Mouse (Mus musculus): Measurements from ENCODE around the gene Gm10401.
"Not testable (repeated sequence)": the region's sequence is repeated elsewhere in the genome, so short reads cannot be mapped to it uniquely, and the experiment has no call there.

Gm10401 gene

DNA sequence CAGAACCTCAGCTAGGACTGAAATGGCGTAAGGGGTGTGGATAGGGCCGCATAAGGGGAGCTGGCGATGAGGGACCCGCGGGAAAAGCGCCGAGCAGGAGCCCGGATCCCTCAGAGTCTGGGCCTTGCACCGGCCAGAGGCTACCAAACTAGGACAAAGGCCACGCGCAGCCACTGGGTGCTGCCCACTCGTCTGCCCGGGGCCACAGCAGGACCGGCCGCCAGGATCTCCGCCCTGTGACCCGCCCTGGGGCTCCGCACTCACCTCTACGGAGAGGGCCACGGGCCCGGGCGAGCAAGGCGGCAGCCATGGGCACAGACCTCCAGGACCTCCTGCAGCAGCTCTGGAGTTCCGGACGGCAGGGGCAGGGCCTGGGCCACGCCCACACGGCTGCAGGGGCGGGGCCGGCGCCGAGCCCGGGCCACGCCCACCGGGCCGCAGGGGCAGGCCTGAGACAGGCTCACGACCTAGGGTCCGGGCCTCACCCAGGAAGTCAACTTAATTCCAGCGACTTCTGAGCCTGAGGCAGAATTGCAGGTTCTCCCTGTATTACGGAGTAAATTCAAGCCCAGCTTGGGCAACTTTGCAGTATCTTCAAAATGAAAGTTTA is 21.0 kb upstream of the Gm10401 start, which contains the start of gene Acads:
Gene Acads, minus strand, starts transcription at position 386 of the 610 bp plus-strand sequence.
- DNase-seq (ENCODE audit: low read depth): peak; percentile 68

GRCm38 (mm10) chr5:115117467-115117866 is 19.4 kb upstream of the Gm10401 start:
- DNase-seq (ENCODE audit: low read depth): no peak

DNA sequence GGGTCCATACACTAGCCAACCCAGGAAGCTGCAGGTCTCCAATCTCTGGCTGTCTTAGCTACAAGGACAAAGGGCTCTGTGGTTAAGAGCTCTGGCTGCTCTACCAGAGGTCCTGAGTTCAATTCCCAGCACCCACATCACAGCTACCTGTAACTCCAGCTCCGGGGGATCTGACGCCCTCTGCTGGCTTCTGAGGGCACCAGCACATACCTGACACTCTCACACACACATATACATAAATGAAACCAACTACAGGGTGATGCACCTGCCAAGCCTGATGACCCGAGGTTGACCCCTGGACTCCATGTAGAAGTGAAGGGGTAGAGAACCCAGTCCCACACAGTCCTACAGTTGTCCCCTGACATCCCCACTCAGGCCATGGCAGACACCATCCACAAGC is 18.3 kb upstream of the Gm10401 start:
- no peak for DNase-seq (ENCODE audit: low read depth)

- no peak for DNase-seq (ENCODE audit: low read depth)
Measured at GRCm38 (mm10) chr5:115114501-115114900, 16.4 kb upstream of the Gm10401 start.

DNA sequence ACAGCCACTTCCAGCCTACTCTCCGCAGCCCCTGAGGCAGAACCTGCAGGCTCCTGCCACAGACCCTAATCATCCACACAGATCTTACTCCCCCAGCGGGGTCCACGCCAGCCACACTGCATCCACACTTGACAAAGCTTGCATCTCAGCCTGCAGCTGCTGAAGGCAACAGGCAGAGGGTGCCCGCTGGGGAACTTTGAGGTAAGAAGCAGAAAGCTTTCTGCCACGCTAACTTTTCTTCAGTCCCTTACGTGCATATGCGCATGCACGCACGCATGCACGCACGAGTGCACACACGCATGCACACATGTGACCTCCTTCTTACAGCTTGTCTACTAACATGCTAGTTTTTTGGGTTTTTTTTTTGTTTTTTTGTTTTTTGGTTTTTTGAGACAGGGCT is 15.1 kb upstream of the Gm10401 start:
- no peak for DNase-seq (ENCODE audit: low read depth)

DNA sequence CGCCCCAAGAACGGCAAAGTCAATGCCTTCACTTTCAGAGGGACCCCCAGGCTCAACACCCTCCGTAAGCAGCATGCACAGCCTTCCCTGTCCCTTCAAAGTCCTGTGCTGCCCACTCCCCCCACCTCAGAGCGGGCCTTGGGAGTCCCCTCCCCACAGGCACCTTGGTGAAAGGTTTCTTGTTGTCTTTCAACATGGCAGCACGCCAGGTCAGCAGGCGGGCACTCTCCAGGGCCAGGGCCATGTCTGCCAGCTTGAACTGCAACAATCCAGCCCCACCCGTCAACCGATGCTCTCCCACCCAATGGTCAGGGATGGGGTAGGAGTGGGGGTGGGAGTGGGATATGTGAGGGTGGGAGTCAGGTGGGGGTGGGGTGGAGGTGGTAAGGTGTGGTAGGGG is 13.1 kb upstream of the Gm10401 start:
- no peak for DNase-seq (ENCODE audit: low read depth)

DNA sequence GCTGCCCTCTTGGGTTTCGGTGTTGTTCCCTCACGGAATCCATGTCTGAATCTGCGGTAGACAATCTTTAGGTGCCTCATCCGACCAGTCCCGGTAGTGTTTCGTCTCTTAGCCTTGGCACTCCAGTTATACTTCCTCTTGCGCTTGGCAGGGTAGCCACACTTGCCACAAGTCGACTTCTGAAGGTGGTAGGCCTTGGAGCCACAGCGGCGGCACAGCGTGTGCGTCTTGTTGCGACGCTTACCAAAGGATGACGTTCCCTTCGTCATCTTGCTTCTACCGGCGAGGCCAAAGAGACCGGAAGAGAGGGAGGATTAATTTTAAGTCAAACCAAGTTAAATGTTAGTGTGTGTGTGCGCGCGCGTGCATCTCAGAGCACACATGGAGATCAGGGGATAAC is 5.2 kb upstream of the Gm10401 start:
- DNase-seq (ENCODE audit: low read depth): not testable (repeated sequence)

DNA sequence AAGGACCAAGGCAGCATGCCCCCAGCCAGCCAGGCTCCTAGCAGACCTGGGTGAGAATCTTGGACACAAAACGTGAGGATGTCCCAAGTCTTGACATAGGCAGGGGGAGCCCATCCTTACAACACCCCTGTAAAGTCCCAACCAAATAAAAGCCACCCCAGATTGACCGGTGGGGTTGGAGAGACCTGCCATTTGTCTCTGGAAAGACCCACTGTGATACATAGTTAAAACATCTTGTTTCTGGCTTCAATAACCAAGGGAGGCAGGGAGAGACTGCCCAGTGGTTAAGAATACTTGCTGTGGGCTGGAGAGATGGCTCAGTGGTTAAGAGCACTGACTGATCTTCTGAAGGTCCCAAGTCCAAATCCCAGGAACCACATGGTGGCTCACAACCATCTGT is 4.1 kb upstream of the Gm10401 start:
- no peak for DNase-seq (ENCODE audit: low read depth)

DNA sequence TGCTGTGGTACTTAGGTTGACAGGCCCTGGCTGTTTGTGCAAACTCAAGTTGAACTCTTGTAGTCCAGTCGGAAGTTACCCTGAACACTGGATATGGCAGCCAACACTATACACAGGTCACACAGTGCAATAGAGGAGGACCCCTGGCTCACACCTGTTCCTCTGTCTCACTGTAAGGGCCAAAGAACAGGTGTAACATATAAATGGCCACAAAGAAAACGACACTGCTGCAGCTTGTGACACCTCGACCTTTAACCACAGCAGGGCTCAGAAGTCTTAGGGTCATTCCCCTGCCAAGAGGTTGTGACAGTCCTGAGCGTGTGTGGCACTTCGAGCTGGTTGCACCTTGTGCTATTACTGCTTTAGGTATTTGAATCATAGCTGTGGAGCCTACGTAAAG is 2.4 kb upstream of the Gm10401 start:
- no peak for DNase-seq (ENCODE audit: low read depth)

DNA sequence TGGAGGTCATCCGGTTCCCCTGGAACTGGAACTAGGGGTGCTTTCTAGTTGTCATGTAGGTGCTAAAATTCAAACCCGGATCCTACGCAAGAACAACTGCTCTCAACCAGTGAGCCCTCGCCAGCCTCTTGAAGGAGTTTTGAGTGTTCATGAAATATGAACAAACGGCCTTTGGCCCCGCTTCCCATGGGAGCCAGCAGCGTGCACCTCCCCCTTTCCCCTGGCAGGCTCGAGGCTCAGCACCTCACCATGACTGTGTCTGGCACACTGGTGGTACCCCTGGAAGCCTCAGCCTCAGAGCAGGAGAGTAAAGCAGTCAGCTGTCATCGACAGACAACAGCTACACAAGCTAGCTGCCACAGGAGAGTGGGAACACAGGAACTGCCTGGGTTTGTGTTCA is 1.9 kb upstream of the Gm10401 start:
- no peak for DNase-seq (ENCODE audit: low read depth)

GRCm38 (mm10) chr5:115099530-115099929 is 1.4 kb upstream of the Gm10401 start:
- DNase-seq (ENCODE audit: low read depth): no peak

DNA sequence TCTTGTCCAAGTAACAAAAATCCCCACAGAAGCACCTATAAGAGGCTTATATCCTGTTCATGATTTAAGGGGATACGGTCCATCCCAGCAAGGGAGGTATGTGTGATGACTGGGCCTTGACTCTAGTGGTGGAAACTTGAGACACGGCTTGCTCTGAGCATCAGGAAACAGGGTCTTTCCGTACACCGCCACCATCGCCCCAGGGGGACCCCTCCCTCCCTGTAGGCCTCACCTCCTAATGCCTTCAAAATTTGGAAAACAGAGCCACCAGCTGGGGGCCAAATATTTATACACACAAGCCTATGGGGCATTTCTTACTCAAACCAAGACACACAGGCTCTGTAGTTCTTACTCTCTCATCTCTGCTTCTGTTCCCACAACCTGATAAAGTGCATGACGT is 6.3 kb downstream of the Gm10401 start:
- DNase-seq (ENCODE audit: low read depth): no peak

DNA sequence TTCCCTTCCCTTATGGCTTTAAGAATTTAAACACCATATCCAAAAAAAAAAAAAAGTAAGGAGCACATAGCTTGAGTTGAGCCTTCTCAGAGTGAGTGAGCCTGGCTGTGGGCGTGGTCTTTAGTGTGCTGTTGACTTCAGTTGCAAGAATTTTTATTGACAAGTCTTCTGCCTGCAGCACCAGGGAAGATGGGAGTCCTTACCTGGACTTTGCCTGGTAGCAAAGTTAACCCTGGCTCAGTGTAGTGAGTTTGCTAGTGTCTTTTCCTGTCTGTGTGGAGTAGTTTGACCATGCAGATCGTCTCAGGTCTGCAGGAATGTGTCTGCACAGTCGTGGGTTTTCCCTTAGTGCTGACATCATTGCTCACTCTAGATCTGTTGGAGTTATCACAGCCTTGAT is 7.1 kb downstream of the Gm10401 start:
- DNase-seq (ENCODE audit: low read depth): no peak

GRCm38 (mm10) chr5:115089592-115090268 is 8.4 kb downstream of the Gm10401 start:
- DNase-seq (ENCODE audit: low read depth): no peak

DNA sequence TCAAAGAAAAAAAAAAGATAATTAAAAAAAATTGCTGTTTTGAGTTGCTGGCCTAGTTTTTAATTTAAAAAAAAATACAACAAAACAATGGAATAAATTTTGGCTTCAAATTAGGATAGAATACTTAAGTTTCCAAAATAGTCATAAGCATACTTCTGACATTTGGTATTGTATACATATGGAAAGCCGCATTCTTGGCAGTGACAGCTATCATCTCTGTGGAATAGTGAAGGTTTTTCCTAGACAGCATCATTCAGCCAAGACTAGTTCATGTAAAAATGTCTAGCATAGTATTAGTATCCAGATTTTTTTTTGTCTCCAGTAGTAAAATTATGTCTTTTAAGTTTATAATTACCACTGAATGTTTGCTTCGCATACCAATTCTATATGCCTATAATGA is 12.4 kb downstream of the Gm10401 start:
- DNase-seq (ENCODE audit: low read depth): no peak

- no peak for DNase-seq (ENCODE audit: low read depth)
Measured at GRCm38 (mm10) chr5:115083492-115083891, 14.6 kb downstream of the Gm10401 start.

- no peak for DNase-seq (ENCODE audit: low read depth)
Measured at GRCm38 (mm10) chr5:115081636-115082035, 16.5 kb downstream of the Gm10401 start.

- DNase-seq (ENCODE audit: low read depth): peak; percentile 26
Measured at GRCm38 (mm10) chr5:115076144-115076901, 21.8 kb downstream of the Gm10401 start.

- DNase-seq (ENCODE audit: low read depth): no peak
Measured at GRCm38 (mm10) chr5:115074749-115075148, 23.3 kb downstream of the Gm10401 start.

DNA sequence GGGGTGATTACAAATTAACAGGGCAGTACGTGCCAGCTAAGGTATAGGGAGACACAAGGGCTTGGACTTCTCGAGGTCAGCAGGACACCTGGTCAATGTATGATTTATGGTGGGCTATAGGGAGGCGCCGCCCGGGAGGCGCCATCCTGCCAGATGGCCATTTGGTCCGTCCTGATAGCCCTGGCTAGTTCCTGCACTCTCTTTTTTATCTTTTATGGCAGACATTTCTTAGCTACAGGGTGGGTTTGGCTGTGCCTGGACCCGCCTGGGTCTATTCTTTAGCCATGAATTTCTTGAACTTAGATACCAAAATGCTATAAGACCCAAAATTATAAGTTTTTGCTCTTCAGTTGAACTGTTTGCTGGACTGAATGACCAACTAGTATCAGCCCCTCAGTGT is 24.8 kb downstream of the Gm10401 start:
- DNase-seq (ENCODE audit: low read depth): not testable (repeated sequence)

DNA sequence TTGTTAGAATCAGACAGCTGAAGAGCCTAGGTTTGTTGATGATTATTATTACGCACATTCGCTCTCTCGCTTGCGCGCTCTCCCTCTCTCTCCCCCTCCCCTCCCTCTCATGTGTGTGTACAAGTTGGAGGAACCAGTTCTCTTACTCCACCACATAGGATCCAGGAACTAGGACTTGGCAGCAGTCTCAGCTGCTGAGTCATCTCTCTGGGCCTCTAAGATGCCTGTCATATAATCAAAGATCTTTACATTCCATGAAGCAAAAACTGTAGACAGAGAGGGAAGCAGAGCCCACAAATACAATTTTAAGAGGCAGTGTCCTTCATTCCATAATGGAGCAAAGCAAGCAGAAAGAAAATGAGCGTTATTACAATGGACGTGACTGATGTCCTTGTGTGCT is 26.0 kb downstream of the Gm10401 start:
- DNase-seq (ENCODE audit: low read depth): peak; percentile 45

DNA sequence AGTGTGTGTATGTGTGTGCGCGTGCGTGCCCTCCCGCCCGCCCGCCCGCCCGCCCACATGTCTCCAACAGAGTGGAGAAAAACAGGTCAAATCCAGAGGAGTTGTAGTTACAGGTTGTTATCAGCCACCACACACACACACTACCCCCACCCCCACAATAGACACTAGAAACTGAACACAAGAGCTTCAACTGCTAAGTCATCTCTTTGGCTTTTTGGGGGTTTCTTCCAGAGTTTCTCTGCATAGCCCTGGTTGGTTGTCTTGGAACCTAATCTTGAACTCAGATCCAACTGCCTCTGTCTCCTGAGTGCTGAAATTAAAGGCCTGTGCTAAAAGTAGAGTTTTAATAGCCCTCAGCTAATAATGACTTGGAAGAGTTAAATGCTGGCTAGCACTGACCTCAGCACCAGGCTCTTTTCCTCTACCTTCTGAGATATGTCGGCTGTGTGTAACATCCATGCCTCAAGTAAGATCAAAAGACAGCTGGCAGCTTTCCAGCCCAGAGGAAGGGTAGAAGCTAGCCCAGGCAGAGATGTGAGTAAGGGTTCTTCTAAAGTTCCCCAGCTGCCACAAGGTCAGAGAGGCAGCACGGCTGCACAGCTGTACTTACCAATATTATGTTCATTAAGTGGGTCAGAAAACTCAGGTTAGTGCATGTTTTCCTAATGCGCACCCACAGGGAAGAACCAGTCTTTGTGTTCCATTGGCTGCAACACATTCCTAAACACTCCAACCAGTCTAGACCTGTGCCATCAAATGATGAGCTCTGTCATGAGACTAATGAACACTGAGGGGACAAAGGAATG is 26.8 kb downstream of the Gm10401 start:
- no peak for DNase-seq (ENCODE audit: low read depth)
